Mouse (Mus musculus) T-cell, adult 2 months (primary cell): ENCODE measurements around the gene Dhrs3.
A peak's percentile ranks its signal among the peaks of the same experiment; 100 is the strongest.

Experiments
- DNase-seq: peaks from one replicate; pipeline ENCODE4 v3.0.0; 2022; ENCODE audit warnings: low spot score

Dhrs3 gene

DNA sequence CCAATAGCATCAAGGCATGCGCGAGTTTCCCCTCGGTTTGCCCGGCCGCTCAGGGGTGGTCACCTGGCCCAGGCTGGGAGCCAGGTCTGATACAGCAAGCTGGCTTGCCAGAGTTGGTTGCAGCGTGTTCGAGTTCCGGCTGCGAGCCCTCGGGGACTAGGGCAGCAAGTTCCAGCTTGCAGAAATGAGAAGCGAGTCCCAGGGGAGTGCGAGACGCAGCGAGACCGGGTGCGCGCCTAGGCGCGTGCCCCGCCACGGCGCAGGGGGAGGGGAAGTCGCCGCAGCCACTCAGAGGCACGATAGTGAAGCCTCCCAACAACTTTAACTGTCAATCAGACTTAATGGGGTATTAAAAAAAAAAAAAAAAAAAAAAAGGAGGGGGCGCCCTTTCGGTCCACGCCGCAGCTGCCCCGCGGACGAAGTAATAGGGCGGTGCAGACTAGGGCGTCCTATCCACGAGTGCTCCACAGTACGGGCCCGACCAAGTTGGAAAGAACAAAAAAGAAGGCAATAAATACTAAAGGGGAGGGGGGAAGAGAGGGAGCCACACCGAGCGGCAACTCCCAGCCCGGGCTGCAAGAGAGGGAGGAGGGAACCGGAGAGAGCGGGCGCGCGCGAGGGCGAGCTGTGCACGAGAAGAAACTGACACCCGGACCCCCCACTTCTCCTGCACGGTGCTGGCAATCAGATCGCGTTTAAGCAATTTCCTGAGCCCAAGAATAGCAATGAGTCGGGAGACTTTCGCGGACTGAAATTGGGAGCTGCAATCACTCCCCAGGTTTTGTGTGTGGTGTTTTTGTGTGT, at the start of gene Dhrs3:
Dhrs3 (plus strand) TSS at position 695 of the 804 bp plus-strand sequence.
- peak; percentile 54 for DNase-seq

DNA sequence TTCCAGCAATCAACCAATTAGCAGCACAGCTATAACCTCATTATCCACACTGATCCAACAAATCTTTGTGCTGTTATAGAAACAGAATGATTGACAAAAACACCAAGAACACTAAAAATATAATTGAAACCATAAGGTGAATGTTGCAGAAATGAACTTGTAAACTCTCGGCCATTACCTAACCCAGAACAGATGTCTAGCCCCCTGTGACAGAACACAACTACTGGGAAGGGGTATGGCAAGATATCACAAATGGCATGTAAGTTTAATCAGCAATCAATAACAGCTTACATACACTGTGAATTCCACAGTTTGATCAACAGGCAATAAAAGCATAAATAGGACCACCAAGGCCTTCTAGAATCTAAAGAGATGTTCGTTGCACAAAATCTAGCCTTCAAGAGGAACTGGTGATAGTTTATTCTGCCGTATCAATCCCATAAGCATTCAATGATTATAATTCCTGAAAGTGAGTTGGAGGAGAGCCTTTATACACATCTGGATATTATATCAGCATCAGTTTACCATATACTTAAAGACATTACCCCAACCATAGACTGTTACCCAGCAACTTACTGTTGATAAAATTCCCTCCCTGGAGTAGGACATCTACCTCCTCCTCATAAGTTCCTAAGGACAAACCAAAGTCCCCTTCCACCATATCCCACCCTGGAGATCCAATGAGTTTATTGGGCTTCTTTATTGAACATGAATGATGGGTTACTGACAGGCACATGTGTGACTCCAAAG, 30.7 kb upstream of the Dhrs3 start:
- DNase-seq: no peak

DNA sequence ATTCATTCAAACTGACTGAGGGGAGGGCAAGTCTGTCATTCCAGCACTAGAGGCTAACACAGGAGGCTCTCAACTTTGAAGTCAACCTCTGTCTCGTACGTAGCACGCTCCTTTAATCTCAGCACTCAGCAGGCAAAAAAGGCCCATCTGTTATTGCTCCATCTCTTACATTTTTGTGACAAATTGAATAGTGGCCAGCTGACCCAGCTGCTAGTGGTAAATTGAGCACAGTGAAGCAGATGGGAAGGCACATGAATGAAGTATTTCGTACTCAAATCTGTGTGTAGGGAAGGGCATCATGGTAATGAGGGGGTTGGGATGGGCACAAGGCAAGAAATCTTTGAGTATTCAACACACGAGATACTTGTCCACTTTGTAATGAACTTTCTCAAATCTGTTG, 24.7 kb upstream of the Dhrs3 start:
- no peak for DNase-seq

DNA sequence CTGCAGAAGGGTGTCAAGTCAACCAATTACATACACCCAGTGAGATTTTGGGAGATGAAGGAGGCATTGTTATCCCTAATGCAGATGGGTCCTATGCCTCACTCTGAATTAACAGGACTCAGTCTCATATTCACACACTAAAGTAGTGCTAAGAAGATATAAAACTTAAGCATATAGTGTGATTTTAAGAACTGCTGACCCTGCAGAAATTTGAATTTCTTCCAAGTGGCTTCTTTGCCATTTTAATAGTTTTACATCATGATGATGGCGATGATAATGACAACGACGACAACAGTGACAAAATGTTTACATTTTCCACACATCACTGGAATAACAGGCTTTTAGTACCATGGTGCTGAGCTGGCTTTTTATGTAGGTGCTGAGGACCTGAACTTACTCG, 24.0 kb upstream of the Dhrs3 start:
- DNase-seq: no peak

DNA sequence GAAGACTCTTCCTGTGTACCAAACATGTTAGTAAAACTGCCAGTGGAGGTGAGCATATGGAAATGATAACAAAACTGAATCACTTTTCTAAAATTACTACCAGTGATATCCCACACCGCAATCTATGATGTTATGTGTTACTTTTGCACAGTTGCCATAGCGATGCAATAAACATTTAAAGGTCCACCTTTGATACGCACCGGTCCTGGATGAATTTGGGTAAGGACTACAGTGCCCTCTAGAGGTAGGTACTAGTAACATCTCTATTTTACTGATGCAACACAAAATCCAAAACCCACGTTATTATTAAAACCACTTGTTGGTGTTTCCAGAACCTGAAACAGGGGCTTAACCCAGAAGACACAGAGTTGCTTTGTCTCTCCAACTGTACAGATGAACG, 19.7 kb upstream of the Dhrs3 start:
- no peak for DNase-seq

DNA sequence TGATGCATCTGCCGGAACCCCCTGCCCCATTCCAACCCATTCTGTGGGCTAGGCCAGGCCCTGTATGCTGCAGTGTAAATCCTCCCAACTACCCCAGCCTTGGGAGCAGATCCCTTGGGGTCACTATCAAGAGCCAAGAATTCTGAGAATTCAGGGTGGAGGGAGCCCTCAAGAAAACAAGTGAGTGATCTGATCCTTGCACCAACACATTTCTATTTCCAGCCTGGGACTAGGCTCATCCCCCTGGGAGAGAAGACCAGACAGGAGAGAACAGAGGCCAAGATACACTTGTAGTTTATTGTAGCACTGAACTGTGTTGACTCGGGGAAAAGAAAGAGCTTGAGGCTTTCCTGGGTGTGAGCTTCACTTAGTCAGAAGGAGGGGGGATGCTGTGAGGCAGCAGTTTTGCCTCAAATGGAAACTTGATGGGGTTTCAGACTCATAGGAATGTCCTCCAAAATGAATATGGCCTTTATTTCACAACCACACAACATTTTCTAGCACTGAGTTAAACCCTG, 17.0 kb upstream of the Dhrs3 start:
- no peak for DNase-seq

DNA sequence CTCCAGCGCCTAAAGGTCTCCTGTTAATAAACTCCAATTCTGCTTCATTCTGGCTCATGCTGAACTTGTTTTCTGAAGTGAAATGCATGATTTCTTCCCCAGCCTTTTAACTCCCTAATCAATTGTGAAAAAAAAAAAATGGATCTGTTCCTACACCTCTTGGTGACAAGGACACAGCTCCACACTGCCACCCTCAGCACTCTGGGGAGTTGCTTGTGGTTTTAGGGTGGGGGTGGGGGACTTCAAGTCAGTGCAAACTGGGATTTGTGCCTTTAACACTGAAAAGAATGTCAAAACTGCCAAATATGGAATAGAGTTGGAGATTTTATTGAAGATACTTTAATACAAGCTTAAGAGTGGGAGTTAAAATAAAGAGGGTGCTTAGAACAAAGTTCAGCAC, 13.1 kb upstream of the Dhrs3 start:
- DNase-seq: no peak

DNA sequence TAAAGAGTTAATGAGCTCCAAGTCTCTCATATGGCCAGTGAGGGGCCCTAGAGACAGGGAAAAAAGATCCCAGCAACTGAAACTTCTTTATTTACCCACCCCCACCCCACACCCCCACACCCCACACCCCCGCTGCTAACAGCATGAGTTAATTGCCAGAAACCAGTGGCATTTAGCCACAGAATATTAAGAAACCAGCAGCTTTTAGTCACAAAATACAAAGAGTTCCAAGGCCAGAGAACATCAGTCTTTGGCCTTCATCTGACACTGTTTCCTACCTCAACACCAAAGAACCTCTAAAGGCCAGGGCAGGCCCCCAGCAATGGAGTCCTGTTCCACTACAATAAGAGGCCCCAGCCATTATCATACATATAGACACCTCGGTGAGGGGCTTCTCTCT, 11.3 kb upstream of the Dhrs3 start:
- DNase-seq: no peak

DNA sequence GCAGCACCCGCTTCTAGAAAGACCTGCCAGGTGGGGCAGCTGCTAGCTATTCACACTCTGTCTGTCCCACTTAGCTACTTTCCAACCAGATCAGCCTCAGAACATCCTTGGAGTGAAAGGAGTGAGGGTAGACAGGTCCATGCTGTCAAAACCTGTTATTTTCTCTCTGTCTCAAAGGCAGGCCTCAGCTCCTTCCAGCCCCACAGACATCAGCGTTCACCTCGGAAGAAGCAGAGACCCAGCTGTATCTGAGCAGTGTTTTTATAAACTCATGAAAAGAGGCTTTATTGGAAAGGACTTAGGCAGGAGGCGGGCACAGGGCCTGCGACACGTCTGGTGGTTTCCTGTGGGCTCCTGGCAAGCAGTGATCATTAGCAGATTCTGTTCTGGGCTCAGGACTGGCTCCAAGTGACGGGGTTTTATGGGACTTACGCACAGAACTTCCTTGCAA, 9.7 kb upstream of the Dhrs3 start:
- DNase-seq: no peak

DNA sequence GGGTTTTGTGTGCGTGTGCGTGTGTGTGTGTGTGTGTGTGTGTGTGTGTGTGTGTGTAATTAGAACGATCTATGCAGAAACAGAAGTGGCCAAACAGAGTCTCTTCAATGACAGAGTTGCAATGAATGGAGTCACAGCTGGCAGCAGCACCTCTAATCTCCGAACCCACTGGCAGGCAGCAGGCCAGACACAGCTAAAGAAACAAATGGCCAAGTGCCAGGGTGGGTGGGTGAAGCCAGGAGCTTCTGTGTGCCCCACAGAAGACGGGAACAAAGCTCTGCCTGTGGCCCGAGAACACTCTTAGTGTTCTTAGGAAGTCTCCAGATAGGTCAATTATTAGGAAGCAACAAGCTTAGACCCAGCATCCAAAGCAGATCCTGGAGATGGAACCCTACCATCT, 6.2 kb upstream of the Dhrs3 start:
- no peak for DNase-seq

DNA sequence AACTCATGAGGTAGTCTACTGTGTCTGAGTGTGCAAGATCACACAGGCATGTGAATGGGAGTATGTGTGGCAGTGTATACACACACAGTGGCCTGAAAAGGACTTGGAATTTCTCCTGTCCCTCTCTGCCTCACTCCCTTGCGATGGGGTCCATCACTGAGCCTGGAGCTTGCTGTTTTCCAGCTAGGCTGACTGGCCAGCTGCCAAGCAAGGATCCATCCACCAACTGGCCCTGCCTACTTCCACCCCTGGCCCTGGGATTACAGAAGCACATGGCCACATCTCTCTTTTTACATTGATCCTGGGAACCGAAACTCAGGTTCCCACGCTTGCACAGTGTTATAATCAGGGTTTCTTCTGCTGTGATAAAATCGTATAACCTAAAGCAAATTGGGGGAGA, 3.9 kb upstream of the Dhrs3 start:
- DNase-seq: no peak

DNA sequence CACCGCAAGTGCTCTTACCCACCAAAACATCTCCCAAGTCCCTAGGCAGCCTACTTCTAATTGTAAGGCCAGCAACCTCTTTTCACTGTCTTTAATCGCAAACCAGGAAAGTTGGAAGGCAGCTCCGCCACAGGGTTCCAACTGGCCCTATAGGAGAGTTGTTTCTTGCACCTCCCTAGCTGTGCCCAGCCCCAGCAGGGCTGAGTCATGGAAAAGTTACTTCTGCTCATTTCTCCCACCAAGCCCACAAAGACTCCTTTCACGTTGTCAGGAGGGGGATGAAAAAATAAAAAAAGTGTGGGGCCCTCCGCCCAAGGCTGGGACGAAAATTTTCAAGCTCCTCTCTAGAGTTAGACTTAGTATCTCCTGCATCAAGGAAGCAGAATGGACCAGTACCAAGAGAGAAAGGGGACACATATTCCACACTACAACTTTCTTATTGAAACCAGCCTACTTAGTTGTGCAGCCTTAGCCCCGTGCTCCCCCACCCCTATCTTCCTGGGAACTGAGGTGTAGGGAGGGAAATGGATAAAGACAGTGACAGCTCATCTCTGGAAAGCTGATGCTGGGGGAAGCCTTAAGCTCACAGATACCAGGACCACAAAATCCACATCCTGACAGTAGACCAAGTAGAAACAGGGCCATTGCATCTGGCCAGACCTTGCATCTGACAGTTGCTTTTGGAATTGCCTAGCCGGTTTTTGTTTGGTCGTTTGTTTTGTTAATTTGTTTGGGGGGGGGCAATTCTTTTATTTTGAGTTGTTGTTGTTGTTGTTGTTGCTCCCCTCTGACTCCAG, 2.9 kb upstream of the Dhrs3 start:
- no peak for DNase-seq

DNA sequence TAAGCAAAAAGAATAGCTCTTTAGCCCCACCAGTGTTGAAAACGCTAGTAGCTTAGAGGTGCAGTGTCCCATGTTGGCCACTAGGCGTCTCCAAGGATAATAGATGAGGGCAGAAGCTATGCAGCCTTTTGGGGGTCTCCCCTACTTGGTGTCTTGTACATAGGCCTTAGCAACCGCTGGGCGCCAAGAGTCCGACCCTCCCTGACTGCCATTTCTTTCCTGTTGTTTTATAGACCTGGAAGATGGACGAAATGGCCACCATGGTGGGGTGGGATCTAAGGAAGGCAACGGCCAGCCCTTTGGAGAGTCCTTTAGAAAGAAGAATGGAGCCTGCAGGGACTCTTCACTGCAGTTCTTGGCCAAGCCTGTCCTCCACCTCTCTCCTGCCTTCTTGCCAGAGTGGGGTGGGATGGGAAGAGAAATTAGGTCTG, 1.9 kb upstream of the Dhrs3 start:
- peak; percentile 34 for DNase-seq

DNA sequence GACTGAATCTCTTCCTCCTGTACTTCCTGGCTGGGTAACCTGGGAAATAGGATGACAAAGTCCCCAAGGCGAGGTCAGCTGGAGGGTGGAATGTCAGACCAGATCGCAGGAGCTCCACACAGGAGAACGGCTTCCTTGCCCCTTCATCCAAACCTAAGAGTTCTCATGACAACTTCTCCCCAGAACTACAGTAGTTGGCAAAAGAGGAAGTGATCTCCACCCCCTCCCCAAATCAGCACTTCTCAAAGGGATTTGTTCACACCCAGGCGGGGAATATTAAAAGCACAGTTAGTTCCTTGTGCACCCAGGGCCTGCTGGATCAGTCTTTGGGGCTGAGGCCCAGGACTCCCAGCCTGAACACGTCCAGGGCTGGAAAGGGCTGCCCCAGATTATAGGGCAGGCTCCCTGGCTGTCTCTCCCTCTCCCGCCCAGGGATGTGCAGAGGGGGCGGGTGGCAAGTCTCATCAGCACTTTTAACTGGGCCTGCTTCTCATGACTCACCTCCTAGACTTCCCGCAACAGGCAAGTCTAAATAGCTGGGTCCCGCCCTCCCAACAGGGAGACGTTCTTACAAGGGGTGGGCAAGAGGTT, 1.4 kb upstream of the Dhrs3 start:
- DNase-seq: no peak

DNA sequence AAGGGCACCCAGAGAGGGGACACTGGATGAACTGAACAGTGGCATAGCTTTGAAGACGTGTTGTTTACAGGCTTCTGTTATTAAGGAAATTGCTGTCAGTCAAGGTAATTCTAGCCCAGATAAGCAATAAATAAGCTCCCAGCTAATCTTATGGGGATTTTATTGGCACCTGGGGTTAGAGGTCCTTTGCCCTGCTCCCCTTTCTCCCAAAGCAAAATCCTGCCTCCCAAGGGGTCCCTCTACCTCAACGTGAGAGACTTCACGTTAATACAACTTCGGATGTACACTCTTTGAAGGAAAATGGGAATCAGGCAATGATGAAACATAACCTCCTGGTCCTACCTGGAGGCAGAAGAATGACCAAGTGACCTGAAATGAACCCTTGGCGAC, 889 bp upstream of the Dhrs3 start:
- DNase-seq: no peak

DNA sequence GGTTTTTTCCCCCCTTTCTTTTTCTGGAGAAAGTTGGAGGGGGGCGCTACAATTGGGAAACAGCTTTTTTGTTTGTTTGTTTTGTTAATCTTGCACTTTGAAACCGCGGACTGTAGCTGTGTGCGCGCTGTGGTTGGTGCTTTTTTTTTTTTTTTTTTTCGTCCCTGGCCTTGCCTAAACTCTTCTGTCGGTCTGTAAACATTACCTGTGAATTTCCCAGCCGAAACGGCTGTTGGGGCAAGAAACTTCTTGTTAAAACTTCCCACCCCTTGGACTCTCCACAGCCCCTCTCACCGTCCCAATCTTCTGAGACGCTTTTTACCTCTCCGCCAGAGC, 278 bp downstream of the Dhrs3 start:
- no peak for DNase-seq

DNA sequence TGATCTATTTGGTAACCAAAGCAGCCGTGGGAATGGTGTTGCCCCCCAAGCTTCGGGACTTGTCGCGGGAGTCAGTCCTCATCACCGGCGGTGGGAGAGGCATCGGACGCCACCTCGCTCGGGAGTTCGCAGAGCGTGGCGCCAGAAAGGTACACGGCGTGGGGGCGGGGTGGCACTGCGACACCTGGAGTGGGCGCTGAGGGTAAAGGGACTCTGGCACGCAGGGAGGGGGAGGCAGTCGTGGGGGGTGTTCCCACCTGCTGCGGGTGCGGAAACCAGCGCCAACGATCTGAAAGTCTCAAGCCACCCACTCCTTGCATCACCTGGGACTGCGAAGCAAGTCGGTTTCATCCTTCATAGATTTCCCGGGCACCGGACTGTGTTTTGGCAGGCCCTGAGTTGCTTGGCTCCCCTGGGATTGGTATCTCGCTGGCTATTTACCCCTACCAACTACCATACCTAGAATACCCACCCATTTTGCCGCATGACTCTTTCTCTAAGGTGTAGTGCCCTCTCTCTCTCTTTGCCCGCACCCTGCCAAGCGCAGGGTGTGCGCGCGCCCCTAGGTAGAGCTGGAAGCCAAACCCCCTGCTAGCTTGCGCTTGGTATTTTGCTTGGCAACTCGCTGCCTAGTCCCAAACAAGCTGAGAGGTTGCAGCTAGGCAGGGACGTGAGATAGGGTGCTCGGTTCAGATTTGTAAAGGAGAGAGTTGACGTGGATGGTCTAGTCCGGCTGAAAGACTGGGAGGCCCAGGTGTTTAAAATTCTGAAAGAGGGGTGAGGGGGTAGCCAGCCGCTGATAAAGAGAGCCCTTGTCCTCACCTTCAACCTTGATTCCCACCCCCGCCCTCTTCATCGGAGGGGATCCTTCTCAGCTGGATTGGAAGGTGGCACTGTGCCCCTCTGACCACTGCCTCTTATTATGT, 1.2 kb downstream of the Dhrs3 start:
- DNase-seq: peak; percentile 20

DNA sequence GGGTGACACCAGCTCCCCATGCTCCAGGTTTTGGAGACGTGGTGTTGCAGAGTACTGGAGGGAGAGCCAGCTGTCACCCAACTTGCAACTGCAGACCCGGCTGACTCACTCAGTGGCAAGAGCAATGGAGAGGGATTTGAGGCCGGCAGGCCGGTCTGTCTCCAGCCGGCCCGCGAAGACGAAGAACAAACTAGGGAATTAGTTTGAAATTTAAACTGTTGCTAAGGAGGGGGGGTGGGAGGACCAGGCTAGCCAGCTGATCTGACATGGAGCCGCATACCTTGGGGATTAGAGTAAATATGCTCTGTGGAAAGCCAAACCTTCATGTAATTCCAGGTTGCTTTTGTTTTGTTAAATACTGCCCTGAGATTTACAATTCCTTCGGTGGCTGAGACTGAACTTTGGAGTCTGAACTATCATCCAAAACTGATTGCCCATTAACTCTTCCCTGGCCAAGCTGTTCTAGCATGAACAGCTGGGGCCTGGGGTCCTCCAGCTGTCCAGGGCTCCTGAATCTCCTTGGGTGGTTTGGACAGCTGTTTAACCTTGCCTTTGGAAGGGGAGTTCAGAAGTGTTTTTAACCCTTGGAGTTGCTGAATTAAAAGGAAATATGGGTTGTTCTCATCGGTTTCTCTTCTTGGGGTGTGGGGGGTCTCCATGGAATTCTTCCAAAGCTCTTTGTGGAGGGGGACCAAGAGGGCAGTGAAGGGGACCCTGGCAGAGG, 2.0 kb downstream of the Dhrs3 start:
- DNase-seq: no peak

DNA sequence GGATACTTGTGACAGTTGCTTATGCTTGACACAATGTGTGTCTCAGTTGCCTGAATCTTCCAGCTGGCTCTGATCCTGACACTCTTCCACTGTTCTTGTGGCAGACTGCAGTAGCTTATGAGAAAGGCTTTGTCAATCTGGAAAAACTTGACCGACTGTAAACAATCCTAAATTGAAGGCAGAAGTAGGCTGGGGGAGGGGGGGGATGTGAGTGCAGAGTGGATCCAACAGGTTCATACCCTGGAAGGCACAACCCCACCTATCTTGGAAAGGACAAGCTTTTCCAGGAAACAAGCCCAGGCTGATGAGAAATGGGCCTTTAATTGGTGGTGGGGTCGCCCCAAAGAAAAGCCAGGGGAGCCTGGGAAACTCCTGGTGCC, 2.6 kb downstream of the Dhrs3 start:
- no peak for DNase-seq

DNA sequence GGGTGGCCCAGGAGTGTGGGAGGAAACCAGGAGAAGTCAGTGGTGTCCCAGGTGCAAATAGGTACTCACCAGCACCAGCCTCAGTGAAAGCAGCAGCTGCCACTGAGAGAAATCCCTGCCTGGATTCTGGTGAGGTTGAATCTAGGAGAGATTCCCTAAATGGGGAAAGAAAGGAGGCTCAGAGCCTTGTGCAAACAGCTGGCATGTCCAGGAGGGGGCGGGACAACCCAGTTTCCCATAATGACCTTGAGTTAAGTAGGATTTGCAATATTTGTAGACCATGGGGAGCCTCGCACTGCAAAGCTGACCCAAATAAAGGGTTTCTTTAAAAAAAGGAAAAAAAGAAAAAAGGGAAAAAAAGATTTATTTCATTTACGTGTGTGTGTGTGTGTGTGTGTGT, 3.7 kb downstream of the Dhrs3 start:
- no peak for DNase-seq
